Mouse (Mus musculus) testis, adult 2 months (tissue): ENCODE data around the gene Myl4.

ENCODE experiments used
- CTCF ChIP-seq: fragments of 200-500 bp; IDR thresholded peaks from 2 replicates; pipeline ENCODE4 v1.5.1; 2012; ENCODE audit warnings: low read depth, mild to moderate bottlenecking, inconsistent platforms, low read length, moderate library complexity; ENCODE audit not compliant: control insufficient read depth, insufficient read depth, insufficient replicate concordance
- POLR2A ChIP-seq: fragments of 200-500 bp; IDR thresholded peaks from 2 replicates; pipeline ENCODE4 v1.6.1; 2012; ENCODE audit warnings: low read depth, mild to moderate bottlenecking, inconsistent platforms, low read length, moderate library complexity; ENCODE audit not compliant: control insufficient read depth

DNA sequence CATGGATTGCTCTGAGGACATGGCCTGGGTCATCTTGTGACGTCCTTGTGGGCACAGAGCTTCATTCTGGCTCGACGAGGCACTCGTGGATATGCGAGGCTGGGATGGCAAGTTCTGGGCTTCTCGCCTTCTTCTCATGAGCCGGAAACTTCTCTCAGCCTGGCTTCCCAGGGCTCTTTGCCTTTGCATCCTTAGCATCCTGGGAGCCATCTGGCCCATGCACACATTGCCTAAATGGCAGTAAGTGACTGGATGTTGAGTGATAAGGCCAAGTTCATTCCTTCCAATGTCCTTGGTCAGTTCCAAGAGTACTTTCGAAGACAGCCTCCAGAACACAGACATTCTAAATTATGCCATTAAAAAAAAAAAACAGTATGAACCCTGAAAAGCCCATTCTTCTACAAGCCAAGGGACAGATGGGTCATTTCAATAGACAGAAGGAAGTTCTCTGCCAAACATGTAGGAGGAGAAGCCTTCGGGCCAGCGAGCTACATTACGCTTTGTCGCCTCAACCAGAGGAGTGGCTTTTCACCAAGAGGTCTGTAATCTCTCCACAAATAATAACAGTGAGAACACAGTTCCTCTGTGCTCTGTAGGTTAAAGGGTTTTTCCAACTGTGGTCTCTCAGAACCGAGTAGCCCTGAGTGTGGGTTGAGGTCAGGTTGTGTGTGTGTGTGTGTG lies 48.9 kb downstream of the Myl4 start:
- TF ChIP-seq CTCF (no peak), POLR2A (no peak)
